Mouse (Mus musculus) lung, postnatal 25 days (tissue): ENCODE data around the gene Lhb.
A peak's percentile ranks its signal among the peaks of the same experiment; 100 is the strongest.
"Not testable (repeated sequence)": the region's sequence is repeated elsewhere in the genome, so short reads cannot be mapped to it uniquely, and the experiment has no call there.

Experiments
- DNase-seq: peaks from one replicate; pipeline ENCODE4 v3.0.0; 2022; ENCODE audit warnings: low spot score

The Lhb gene

GRCm38 (mm10) chr7:45455932-45456696, 35.5 kb downstream of the Lhb start:
- DNase-seq = no peak

DNA sequence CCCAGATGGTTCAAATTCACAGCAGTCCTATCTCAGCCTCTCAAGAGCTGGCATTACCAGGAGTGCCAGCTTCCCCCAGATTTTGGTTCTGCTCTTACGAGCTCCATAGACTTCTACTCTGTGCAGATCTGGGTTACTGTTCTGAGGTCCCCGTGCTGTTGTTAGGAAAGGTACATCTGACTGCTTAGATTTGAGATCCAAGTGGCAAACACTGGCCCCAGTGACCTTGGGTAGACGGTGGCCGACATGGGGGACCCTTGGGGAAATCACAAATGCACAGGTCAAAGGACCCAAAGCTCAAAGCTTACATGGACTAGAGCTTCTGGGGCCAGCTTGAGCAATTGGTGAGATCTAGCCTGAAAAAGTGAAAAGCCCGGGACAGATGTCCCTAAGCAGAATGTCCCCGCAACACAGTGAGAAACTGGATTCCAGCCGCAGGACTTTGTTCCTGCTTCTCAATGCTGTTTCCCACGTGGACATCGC, 36.1 kb downstream of the Lhb start:
- no peak for DNase-seq

DNA sequence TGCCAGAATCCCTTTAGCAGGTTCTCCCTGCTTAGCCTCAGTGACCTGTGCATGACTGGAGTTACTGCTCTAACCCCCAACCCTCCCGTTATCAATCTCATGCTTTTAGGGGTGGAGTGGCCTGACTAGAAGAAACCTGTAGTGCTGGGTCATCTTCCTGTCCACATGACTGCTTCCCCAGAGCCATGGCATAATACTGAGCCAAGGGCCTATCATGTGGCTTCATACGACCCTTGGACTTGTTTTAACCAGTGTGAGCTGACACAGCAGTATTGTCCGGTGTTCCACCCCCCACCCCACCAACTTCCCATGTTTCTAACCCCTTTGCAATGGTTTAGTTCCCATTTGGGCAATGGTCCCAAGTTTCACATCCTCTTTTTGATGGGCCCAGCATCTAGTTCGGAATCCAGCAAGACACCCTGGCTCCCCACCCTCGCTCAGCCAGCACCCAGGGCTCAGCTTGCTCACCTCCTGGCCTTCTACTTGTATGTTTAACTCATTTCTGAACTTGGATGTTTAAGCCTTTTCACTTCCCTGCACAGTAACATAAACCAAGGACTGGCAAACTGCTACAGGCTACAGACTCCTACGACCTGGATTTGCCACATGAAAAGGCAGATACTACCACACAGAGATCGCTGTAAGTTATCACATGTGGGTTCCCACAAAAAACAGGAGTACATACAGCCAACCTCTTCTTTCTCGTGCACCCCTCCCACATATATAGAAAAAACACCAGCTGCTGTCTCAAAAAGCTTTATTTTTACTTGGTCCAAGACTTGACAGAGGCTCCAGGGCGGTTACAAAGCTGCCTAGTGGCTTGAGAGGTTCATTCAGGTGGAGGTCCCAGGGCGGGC, 36.8 kb downstream of the Lhb start:
- DNase-seq = peak; percentile 64

DNA sequence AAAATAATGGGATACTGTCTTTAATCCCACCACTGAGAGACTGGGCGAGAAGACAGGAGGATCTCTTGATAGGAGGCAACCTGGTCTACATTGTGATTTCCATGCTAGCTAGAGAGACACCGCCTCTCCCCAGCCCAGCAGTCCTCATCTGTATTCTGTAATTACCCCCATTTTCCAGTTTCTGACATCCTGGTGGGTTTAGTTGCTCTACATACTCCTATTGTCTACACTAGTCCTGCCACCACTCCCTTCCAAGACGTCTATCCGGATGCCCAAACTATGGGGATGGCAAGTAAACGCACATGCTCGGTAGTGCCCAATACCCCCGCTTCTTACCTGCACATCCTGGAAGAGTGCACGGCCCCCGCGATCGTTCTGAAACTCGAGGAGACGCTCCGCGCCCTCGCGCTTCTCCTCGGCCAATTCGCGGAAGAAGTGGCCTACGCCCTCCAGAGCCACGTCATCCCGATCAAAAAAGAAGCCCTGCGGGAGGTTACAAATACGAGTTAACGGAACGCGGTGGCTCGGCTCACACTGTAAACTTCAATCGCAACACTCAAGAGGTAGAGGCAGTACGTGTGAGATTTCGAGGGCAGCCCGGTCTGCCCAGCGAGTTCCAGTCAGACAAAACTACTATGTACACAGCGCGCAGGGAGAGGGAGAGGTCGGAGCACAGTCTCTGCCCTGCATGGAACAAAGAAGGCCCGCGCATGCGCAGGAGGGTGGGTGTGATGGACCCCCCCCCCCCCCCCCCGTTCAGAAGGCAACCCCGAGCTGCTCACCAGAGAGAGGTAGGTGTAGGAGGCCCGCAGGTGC, 38.3 kb downstream of the Lhb start:
- DNase-seq = peak; percentile 78

GRCm38 (mm10) chr7:45459564-45460140, 39.0 kb downstream of the Lhb start, which contains the start of gene Ftl1:
Gene Ftl1, minus strand, starts transcription at chr7:45459884.
- DNase-seq = peak; percentile 99

- no peak for DNase-seq
These were observed 39.8 kb downstream of the Lhb start for GRCm38 (mm10) chr7:45460377-45460776.

DNA sequence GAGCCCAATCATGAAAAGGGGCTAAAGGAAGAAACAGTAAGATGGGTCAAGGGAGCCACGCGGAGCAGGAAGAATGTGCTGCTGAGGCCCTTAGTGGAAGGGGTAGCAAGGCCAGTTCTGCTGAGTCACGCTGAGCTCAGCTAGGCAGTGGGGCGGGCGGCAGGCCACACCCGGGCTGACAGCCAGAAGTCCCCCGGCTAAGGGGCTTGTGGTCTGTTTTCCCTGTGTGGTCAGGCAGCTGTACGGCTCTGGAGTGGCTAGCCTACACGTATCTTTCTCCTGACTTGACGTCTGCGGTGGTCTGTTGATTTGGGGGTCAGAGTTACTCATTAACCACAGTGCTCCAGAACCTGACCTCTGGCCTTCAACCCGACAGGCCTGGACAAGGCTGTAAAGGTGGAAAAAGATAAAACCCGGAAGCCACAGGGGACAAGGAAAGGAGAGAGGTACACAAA, 40.3 kb downstream of the Lhb start:
- peak; percentile 76 for DNase-seq

DNA sequence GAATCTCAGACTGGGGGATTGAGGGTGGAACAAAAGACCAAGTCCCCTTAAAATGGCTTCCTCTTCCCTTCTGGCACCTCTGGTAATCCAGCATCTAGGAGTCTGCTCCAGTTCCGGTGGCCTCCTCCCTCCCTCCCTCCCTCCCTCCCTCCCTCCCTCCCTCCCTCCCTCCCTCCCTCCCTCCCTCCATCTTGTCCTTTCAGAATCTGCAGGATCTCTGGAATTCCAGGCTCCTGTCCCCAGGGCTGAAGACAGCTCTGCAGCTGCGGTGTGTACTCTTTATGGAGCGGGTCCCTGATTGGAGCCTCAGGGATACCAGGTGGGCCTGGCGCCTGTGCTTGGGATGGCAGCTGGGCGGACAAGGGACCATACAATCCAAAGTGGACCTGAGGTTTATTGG, 40.7 kb downstream of the Lhb start:
- no peak for DNase-seq

- DNase-seq = no peak
These were observed 41.2 kb downstream of the Lhb start for GRCm38 (mm10) chr7:45461781-45462180.

DNA sequence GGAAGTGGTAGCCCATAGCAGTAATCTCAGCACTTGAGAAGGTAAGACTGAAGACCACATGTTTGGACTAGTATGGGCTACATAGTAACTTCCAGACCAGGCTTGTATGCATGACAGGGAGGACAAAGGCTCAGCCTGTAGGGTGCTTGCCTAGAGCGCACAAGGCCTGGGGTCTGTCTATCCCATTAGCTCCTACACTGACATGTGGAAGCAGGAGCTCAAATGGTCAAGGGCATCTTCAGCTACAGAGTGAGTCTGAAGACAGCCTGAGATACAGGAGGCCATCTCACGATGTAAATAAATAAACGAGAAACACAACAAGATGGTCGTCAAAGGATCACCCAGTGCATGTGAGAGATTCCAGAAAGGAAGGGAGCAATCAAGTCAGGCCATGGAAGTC, 41.7 kb downstream of the Lhb start:
- no peak for DNase-seq

DNA sequence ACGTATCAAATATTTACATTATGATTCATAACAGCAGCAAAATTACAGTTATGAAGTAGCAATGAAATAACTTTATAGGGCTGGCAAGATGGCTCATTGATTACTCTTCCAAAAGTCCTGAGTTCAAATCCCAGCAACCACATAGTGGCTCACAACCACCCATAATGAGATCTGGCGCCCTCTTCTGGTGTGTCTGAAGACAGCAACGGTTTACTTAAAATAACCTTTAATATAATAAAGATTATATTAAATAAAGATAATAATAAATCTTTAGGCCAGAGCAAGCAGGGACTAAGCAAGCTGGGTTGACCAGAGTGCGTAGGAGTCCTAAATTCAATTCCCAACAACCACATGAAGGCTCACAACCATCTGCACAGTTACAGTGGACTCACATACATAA, 42.2 kb downstream of the Lhb start:
- not testable (repeated sequence) for DNase-seq

- DNase-seq = no peak
These were observed 43.6 kb downstream of the Lhb start for GRCm38 (mm10) chr7:45463987-45464778.

GRCm38 (mm10) chr7:45465112-45465511, 44.5 kb downstream of the Lhb start:
- no peak for DNase-seq

DNA sequence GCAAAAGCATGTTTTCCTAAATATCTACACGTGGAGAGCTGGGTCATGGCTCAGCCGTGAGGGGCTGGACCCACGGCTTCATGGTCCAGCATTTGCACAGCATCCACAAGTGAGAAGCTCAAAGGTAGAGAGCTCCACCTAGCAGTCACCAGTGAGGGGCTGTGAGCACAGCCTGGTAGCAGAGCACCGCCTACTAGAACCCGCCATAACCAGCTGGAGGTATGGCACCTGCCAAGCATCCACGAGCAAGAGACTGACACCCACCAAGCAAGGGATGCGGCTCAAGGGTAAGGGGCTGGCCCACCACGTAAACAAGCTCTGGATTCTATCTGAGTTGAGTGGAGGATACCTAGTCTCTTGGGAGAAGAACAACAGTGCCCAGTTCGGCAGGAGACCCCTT, 44.9 kb downstream of the Lhb start:
- DNase-seq = no peak

- peak; percentile 95 for DNase-seq
These were observed 45.9 kb downstream of the Lhb start, which contains the start of gene Bax for GRCm38 (mm10) chr7:45466283-45467089. Gene Bax, minus strand, starts transcription at chr7:45466898.

DNA sequence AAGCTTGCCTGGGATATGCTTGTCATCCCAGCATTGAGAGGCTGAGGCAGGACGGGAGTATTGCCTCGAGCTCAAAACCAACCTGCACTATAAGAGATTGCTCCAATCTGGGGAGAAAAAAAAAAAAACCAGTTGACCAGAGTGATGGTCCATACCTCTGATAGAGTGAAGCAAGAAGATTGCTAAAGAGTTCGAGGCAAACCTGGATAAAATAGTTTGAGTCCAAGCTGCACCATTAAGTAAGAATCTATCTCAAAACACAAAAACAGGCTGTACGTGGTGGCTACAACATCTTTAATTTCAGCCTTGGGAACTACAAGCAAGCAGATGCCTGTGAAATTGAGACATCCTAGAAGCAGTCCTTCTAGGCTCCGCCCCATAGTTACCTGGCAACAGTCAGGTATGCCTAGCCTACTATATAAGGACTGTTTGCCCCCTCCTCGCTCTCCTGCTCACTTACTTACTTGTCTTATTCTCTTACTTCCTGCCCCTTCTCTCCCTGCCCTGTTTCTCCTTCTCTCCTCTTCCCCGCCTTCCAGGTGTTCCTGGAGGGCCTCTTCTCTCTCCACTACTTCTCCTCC, 46.6 kb downstream of the Lhb start:
- peak; percentile 74 for DNase-seq

DNA sequence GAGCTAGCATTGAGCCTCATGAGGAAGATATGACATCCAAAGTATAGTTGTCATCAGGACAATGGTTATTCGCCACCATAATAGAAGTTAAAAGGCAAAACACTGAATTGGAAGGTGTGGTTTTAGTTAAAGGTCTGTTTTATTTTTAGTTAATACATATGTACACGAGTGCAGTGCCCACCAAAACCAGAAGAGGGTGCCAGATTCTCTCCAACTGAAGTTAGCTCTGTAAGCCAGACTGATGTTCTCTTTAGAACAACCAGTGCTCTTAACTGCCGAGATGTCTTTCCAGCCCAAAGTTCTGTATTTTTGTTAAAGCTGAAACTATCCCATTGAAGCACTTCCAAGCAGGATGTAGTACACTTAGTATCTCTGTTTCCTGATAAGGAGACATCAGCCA, 50.2 kb downstream of the Lhb start:
- peak; percentile 76 for DNase-seq
